Mouse (Mus musculus): Measurements from ENCODE around the gene Pced1b. TPM values are rescaled to one million over a fixed set of nuclear protein-coding genes. Genes with fewer than 3 reads are reported as not detected.

Pced1b gene
- total RNA-seq, 2 experiments from 2014 or later: 17.7 to 19.4 TPM

- ATAC-seq (replicated peaks; ENCODE audit: low FRiP score, poor library complexity, severe bottlenecking): no peak
Observed at GRCm38 (mm10) chr15:97415426-97415946, 168.6 kb downstream of the Pced1b start.

- no peak for ATAC-seq (replicated peaks; ENCODE audit: low FRiP score, poor library complexity, severe bottlenecking)
Observed at GRCm38 (mm10) chr15:97420292-97420691, 173.4 kb downstream of the Pced1b start.

- no peak for ATAC-seq (replicated peaks; ENCODE audit: low FRiP score, poor library complexity, severe bottlenecking)
Observed at GRCm38 (mm10) chr15:97421533-97421932, 174.6 kb downstream of the Pced1b start.

GRCm38 (mm10) chr15:97422212-97422944, 175.5 kb downstream of the Pced1b start:
- ATAC-seq (replicated peaks; ENCODE audit: low FRiP score, poor library complexity, severe bottlenecking): no peak

- no peak for ATAC-seq (replicated peaks; ENCODE audit: low FRiP score, poor library complexity, severe bottlenecking)
Observed at GRCm38 (mm10) chr15:97424375-97424774, 177.5 kb downstream of the Pced1b start.

- ATAC-seq (replicated peaks; ENCODE audit: low FRiP score, poor library complexity, severe bottlenecking): no peak
Observed at GRCm38 (mm10) chr15:97424961-97425360, 178.1 kb downstream of the Pced1b start.

GRCm38 (mm10) chr15:97429201-97429900, 182.4 kb downstream of the Pced1b start:
- no peak for ATAC-seq (replicated peaks; ENCODE audit: low FRiP score, poor library complexity, severe bottlenecking)

GRCm38 (mm10) chr15:97431533-97431932, 184.6 kb downstream of the Pced1b start:
- ATAC-seq (replicated peaks; ENCODE audit: low FRiP score, poor library complexity, severe bottlenecking): no peak

- ATAC-seq (replicated peaks; ENCODE audit: low FRiP score, poor library complexity, severe bottlenecking): no peak
Observed at GRCm38 (mm10) chr15:97432221-97432620, 185.3 kb downstream of the Pced1b start.

Other genes with a start within 250 kb of the Pced1b start
- not detected in 2 replicates for gene Slc38a4, start 191.2 kb upstream of the Pced1b start, total RNA-seq (2015; ENCODE audit: low replicate concordance)
- not detected in 2 replicates for gene Slc38a4, start 191.2 kb upstream of the Pced1b start, total RNA-seq (2017; ENCODE audit: low replicate concordance)
- gene Amigo2, start 180 bp downstream of the Pced1b start, total RNA-seq (2015; ENCODE audit: low replicate concordance): 0.42 TPM in 1 of 2 replicates, not detected in the other
- 0.42 and 0.85 TPM in 2 replicates for gene Amigo2, start 180 bp downstream of the Pced1b start, total RNA-seq (2017; ENCODE audit: low replicate concordance)